Mouse (Mus musculus) limb, embryonic 14.5 days (tissue): ENCODE data around the gene Abi3. TPM values are rescaled to one million over a fixed set of nuclear protein-coding genes. Genes with fewer than 3 reads are reported as not detected.

Experiments
- ATAC-seq: fragments of 200-750 bp; cut with Nextera tagmentation; 2 replicates; pipeline ENCODE4 v1.8.0; 2017; ENCODE audit warnings: low read depth, moderate number of reproducible peaks, moderate TSS enrichment; ENCODE audit not compliant: low FRiP score
- DNase-seq: peaks from one replicate; pipeline ENCODE4 v3.0.0-alpha.2; 2015; ENCODE audit warnings: low spot score
- H3K27ac ChIP-seq: fragments of 300-500 bp; sonication (generic); replicated peaks from 2 replicates; pipeline ENCODE4 v1.5.1; 2014; ENCODE audit warnings: low read depth, mild to moderate bottlenecking, low read length, moderate library complexity, mixed read lengths
- H3K27me3 ChIP-seq: fragments of 300-500 bp; sonication (generic); 2 replicates; pipeline ENCODE4 v1.6.1; 2014; ENCODE audit warnings: low read length, mixed read lengths; ENCODE audit not compliant: control insufficient read depth, insufficient read depth
- H3K36me3 ChIP-seq: fragments of 300-500 bp; sonication (generic); 2 replicates; pipeline ENCODE4 v1.6.1; 2014; ENCODE audit warnings: mild to moderate bottlenecking, low read length, moderate library complexity, mixed read lengths; ENCODE audit not compliant: control insufficient read depth, insufficient read depth
- H3K4me1 ChIP-seq: fragments of 300-500 bp; sonication (generic); 2 replicates; pipeline ENCODE4 v1.6.1; 2014; ENCODE audit warnings: antibody characterized with exemption, low read length, mixed read lengths; ENCODE audit not compliant: control insufficient read depth, insufficient read depth
- H3K4me2 ChIP-seq: fragments of 300-500 bp; sonication (generic); replicated peaks from 2 replicates; pipeline ENCODE4 v1.6.1; 2014; ENCODE audit warnings: low read depth, mild to moderate bottlenecking, low read length, moderate library complexity; ENCODE audit not compliant: severe bottlenecking
- H3K4me3 ChIP-seq: fragments of 300-500 bp; sonication (generic); replicated peaks from 2 replicates; pipeline ENCODE4 v1.5.1; 2014; ENCODE audit warnings: low read length
- H3K9ac ChIP-seq: fragments of 300-500 bp; sonication (generic); 2 replicates; pipeline ENCODE4 v1.6.1; 2014; ENCODE audit warnings: mild to moderate bottlenecking, low read depth, low read length, moderate library complexity; ENCODE audit not compliant: severe bottlenecking
- H3K9me3 ChIP-seq: fragments of 300-500 bp; sonication (generic); 2 replicates; pipeline ENCODE4 v1.6.1; 2016; ENCODE audit warnings: low read length; ENCODE audit not compliant: control insufficient read depth
- POLR2A ChIP-seq: fragments of 200-500 bp; IDR thresholded peaks from 2 replicates; pipeline ENCODE4 v1.8.0; 2012; ENCODE audit warnings: inconsistent platforms, mild to moderate bottlenecking, moderate library complexity, borderline replicate concordance; ENCODE audit not compliant: insufficient read depth, insufficient read length; ENCODE audit errors: extremely low read depth
- WGBS: fragments of 180-500 bp; shearing (Covaris S2); extraction: QIAGEN DNeasy Blood & Tissue Kit; methylation state at CpG from one replicate; pipeline ENCODE4 v1.1.7; 2014; 5-methylcytosine and 5-hydroxymethylcytosine counted together
- polyA plus RNA-seq, 2 experiments: library from polyadenylated mRNA; depleted of rRNA in 1 of 2; stranded (reverse) in 1 of 2; unstranded in 1 of 2; fragments of >200 nt; fragmentation: Nextera tagmentation in 1 of 2; extraction: Ambion mirVana in 1 of 2; gene quantifications; 2 replicates each; pipeline versions ENCODE4 v1.2.1 to v1.2.3; 2012 to 2014

Gene Abi3
- polyA plus RNA-seq, 2 experiments: 5.5 to 7.8 TPM

- 46% methylated on average over 5 of the region's 5 CpGs for WGBS
- no peak overlapping the region for H3K9ac ChIP-seq
- DNase-seq: no peak
- H3K27me3 ChIP-seq: no peaks in the 10 kb centered on the region
- no peaks in the 10 kb centered on the region for H3K4me1 ChIP-seq
- H3K9me3 ChIP-seq: no peaks in the 10 kb centered on the region
- no peak for TF ChIP-seq POLR2A
- no peaks in the 10 kb centered on the region for H3K36me3 ChIP-seq
- H3K4me2 ChIP-seq: no peak overlapping the region
- H3K27ac ChIP-seq: no peak overlapping the region
- no peak for ATAC-seq
- no peak overlapping the region for H3K4me3 ChIP-seq
These were observed 32.7 kb downstream of the Abi3 start for GRCm38 (mm10) chr11:95809603-95810002.

GRCm38 (mm10) chr11:95808448-95809011, 33.7 kb downstream of the Abi3 start:
- DNase-seq: no peak
- Histone ChIP-seq H3K4me3 (no peak overlapping the region), H3K27ac (no peak overlapping the region), H3K4me1 (no peaks in the 10 kb centered on the region), H3K9me3 (no peaks in the 10 kb centered on the region), H3K27me3 (no peaks in the 10 kb centered on the region), H3K9ac (no peak overlapping the region), H3K36me3 (no peaks in the 10 kb centered on the region), H3K4me2 (no peak overlapping the region)
- TF ChIP-seq POLR2A: no peak
- 81% methylated on average over 5 of the region's 5 CpGs for WGBS
- no peak for ATAC-seq

- no peaks in the 10 kb centered on the region for H3K9me3 ChIP-seq
- no peak for DNase-seq
- 96% methylated on average over 5 of the region's 5 CpGs for WGBS
These were observed 34.4 kb downstream of the Abi3 start for GRCm38 (mm10) chr11:95807884-95808283.

GRCm38 (mm10) chr11:95805527-95805926, 36.7 kb downstream of the Abi3 start:
- no peak for ATAC-seq
- H3K27ac ChIP-seq: no peak overlapping the region
- no peak overlapping the region for H3K9ac ChIP-seq
- no peak for DNase-seq
- no peaks in the 10 kb centered on the region for H3K27me3 ChIP-seq
- 40% methylated on average over 3 of the region's 3 CpGs for WGBS
- no peaks in the 10 kb centered on the region for H3K4me1 ChIP-seq
- no peak overlapping the region for H3K4me3 ChIP-seq
- H3K36me3 ChIP-seq: no peaks in the 10 kb centered on the region
- H3K4me2 ChIP-seq: no peak overlapping the region
- TF ChIP-seq POLR2A: no peak
- no peaks in the 10 kb centered on the region for H3K9me3 ChIP-seq

More at GRCm38 (mm10) chr11:95807884-95808283, 34.4 kb downstream of the Abi3 start:
- no peak for TF ChIP-seq POLR2A
- H3K27ac ChIP-seq: no peak overlapping the region
- H3K4me2 ChIP-seq: no peak overlapping the region
- no peaks in the 10 kb centered on the region for H3K36me3 ChIP-seq
- H3K9ac ChIP-seq: no peak overlapping the region
- no peaks in the 10 kb centered on the region for H3K4me1 ChIP-seq
- H3K27me3 ChIP-seq: no peaks in the 10 kb centered on the region
- no peak overlapping the region for H3K4me3 ChIP-seq
- no peak for ATAC-seq

GRCm38 (mm10) chr11:95805010-95805409, 37.3 kb downstream of the Abi3 start:
- no peak overlapping the region for H3K9ac ChIP-seq
- no peak overlapping the region for H3K27ac ChIP-seq
- ATAC-seq (no peak), DNase-seq (no peak)
- no peak overlapping the region for H3K4me3 ChIP-seq
- 61% methylated on average over 5 of the region's 5 CpGs for WGBS
- no peaks in the 10 kb centered on the region for H3K36me3 ChIP-seq
- H3K27me3 ChIP-seq: no peaks in the 10 kb centered on the region
- H3K4me2 ChIP-seq: no peak overlapping the region
- H3K4me1 ChIP-seq: no peaks in the 10 kb centered on the region
- H3K9me3 ChIP-seq: no peaks in the 10 kb centered on the region
- no peak for TF ChIP-seq POLR2A
